Mouse (Mus musculus): ENCODE results near the gene Ptprd. TPM values are rescaled to one million over a fixed set of nuclear protein-coding genes. Genes with fewer than 3 reads are reported as not detected.
"Not testable (repeated sequence)": the region's sequence is repeated elsewhere in the genome, so short reads cannot be mapped to it uniquely, and the experiment has no call there.

Ptprd gene
- total RNA-seq, 2 experiments from 2014 or later = 5.0 to 6.9 TPM

DNA sequence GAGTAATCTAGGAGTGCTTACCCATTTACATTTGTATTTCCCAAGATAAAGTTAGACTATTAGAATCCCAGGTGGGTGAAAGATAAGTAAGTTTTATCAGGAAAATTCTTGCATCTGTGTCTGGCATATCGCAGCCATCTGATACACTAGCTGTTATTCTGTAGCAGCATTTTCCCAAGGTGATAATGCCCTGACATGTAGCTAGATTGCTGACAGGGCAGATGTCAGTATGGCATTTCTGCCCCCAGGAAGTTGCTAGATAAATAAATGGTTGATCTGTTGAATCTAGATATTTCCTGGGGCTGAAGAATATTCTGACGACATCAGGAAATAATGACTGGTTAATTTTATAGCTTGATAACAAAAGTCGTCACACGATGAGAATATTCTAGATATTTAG is 2119.9 kb downstream of the Ptprd start:
- intact Hi-C loops (cut with DNase I) = no loop called here
- no peak for TF ChIP-seq CTCF (IDR thresholded peaks at IDR 0.05)
- no peak overlapping the region for H3K4me3 ChIP-seq
- H3K27ac ChIP-seq = no peak overlapping the region
- DNase-seq = no peak

DNA sequence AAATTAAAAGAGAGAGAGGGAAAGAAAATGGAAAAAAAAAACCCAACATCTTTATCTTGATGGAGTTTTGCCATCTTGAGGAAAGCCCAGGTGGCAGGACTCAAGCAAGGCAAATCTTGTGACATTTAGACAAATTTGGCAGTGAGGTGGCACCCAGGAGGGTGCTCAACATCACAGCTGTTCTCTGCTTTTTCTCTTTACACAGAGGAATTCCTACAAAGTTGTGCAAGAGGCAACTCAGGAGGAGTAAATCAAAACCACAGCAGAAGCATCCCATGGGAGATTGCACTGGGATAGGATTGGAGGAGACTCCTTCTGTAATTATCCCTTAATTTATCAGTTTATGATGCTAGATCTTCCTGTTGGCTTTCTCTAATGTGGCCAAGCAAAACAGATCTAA is 2121.9 kb downstream of the Ptprd start:
- no peak for DNase-seq
- intact Hi-C loops (cut with DNase I) = no loop called here
- TF ChIP-seq CTCF (IDR thresholded peaks at IDR 0.05) = no peak
- Histone ChIP-seq H3K4me3 (no peak overlapping the region), H3K27ac (no peak overlapping the region)

DNA sequence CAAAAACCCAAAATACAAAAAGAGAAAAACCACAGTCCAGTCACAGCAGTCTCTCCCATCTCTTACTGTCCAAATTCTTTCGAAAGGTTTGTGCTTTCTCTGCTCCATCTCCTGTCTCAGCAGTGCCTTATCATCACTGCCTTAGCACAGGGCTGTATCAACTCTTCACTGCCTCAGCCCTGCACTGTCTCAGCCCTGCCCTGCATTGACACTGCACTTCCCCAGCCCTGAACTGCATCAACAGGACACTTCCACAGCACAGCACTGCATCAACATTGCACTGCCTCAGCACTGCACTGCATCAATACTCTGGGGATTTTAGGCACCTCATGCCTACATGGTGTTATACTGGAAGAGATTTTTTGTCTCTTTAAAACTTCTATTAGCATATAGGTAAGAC is 2135.7 kb downstream of the Ptprd start:
- TF ChIP-seq CTCF (IDR thresholded peaks at IDR 0.05) = no peak
- Histone ChIP-seq H3K27ac (no peak overlapping the region), H3K4me3 (no peak overlapping the region)
- intact Hi-C loops (cut with DNase I) = no loop called here
- no peak for DNase-seq

DNA sequence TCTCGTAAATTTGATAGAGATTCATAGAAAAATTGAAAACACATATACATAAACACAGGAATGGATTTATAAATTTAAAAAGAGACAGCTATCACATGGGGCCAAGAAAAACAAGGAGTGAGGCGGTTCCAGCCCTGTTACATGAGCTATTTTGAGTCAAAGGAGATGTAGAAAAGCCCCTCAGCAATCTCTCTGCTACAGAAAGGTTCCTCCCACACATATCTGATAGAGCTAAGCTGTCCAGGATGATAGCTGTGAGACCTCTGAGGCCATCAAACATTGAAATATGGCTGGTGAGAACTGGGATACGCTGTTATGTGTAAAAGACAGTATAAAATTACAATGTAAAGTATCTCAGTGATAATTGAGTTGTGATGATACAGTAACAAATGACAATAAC is 2138.5 kb downstream of the Ptprd start:
- H3K27ac ChIP-seq = no peak overlapping the region
- intact Hi-C loops (cut with DNase I) = no loop called here

DNA sequence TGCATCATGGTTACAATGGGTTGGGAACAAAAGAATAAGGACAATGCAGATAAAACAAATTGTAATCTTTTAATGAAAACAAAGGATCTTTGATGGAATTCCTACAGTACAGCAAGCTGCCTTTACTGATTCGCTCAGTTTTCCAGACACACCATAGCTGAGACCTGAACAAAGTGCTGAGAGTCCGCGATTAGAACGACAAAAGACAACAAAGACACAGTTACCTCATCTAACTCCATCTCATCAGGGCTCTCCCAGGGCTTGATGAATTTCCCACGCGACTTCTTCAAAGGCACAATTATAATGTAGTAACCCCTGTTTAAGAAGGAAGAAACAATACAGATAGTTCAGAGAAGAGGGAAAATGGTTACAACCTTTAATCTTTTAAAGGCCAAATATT is 2140.0 kb downstream of the Ptprd start:
- intact Hi-C loops (cut with DNase I) = no loop called here

More for the DNA sequence above, 2138.5 kb downstream of the Ptprd start:
- DNase-seq = no peak
- no peak overlapping the region for H3K4me3 ChIP-seq
- no peak for TF ChIP-seq CTCF (IDR thresholded peaks at IDR 0.05)

DNA sequence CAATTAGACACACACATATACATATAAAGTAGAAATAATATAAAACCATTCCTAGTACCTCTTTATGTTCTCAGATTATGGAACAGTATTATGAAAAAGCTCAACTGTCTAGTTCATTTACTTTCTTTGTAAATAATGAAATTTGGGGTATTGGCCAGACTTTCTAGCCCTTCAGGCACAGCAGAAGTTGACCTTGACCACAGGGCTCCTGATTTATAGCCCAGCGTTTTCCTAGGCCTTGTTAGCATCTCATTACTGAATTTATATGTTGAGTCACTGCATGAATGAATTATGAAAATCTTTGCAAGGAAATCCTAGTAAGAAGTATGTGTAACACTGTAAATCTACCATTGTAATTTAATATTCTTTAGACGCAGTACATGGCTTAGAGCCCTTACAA is 2154.9 kb downstream of the Ptprd start:
- no peak for DNase-seq
- Histone ChIP-seq H3K27ac (no peak overlapping the region), H3K4me3 (no peak overlapping the region)
- intact Hi-C loops (cut with DNase I) = no loop called here
- no peak for TF ChIP-seq CTCF (IDR thresholded peaks at IDR 0.05)

More for the DNA sequence above, 2140.0 kb downstream of the Ptprd start:
- Histone ChIP-seq H3K27ac (no peak overlapping the region), H3K4me3 (no peak overlapping the region)
- TF ChIP-seq CTCF (IDR thresholded peaks at IDR 0.05) = no peak
- no peak for DNase-seq

DNA sequence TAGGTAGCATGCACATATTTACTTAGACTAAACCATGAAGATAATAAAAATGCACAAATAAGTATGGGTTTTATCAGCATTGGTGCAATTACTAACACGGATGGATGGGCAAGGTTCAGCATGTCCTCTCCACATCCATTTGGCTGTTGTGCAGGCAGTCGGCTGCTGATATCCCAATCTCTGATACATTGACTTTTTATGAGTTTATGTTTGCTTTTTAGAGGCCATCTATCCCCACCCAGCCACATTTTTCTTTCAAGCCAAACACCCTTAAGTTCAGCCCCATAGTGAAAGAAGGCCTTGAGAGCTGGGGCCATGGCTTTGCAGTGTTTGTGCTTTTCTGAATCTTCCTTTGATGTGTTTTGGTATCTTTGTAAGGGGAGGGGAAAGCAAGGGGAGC is 2166.1 kb downstream of the Ptprd start:
- DNase-seq = no peak
- H3K27ac ChIP-seq = no peak overlapping the region
- TF ChIP-seq CTCF (IDR thresholded peaks at IDR 0.05) = no peak
- no peak overlapping the region for H3K4me3 ChIP-seq
- intact Hi-C loops (cut with DNase I) = no loop called here

DNA sequence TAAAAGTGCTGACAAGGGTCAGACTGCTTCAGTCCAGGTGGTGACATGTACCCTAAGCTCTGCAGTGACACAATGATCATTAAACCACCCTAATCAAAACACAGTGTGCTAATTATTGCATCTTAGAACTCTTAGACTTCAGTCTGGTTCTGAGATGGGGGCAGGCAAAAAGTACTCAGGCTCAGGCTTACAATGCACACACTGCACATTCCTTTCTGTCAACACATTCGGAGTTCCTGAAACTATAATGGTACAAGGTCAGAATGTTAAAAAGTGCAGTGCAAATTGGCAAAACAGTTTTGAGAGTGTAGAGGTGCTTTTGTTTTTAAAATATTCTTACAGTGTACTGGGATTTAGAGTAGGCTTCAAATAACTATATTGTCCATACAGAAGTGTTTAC is 2167.0 kb downstream of the Ptprd start:
- DNase-seq = no peak
- intact Hi-C loops (cut with DNase I) = no loop called here
- no peak for TF ChIP-seq CTCF (IDR thresholded peaks at IDR 0.05)
- H3K4me3 ChIP-seq = no peak overlapping the region
- H3K27ac ChIP-seq = no peak overlapping the region

DNA sequence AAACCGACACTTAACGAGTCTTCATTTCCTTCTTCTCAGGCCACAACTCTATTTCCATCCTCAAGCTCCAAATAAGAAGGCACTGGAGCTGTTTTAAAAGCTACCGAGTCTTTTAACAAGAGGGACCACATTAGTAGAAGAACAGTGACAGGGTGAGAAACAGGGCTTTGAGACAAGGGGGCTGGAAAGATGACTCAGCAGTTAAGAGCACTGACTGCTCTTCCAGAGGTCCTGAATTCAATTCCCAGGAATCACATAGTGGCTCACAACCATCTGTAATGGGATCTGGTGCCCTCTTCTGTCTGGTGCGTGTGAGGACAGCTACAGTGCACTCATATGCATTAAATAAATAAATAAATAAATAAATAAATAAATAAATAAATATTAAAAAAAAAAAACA is 2174.6 kb downstream of the Ptprd start:
- DNase-seq; intact Hi-C loops (cut with DNase I); H3K4me3 ChIP-seq; H3K27ac ChIP-seq: not testable (repeated sequence)

DNA sequence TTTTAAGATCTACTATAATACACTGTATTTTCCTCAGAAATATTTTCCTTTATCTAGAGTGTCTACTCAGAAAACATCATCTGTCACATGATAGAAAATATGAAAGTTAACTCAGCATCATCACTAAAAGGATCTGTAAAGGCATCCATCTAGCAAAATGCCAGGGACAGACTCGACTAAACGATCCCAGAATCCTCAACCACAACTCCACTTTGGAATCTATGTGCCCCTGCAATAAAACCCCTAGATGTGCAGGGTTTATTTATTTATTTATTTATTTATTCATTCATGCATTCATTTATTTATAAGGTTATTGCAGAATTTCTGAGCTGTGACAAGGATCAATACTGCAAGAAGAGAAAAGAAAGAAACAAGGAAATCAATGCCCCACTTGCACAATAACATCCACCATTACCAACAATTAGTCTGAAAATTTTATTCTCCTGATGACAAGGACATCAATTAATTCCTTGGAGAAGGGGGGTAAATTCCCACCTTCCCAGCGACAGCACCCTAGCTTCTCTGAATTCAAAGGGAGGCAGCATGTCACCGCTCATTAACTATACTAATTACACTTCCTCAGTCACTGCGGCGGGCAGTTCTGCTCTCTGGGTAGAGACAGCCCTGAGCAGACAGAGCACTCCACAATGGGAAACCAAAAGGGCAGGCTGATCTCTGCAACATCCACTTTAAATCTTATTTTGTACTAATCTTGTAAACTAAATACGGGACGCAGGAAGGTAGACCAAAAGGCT is 2186.0 kb downstream of the Ptprd start:
- no peak for DNase-seq
- Histone ChIP-seq H3K4me3 (no peak overlapping the region), H3K27ac (no peak overlapping the region)
- TF ChIP-seq CTCF (IDR thresholded peaks at IDR 0.05) = no peak
- intact Hi-C loops (cut with DNase I) = no loop called here

DNA sequence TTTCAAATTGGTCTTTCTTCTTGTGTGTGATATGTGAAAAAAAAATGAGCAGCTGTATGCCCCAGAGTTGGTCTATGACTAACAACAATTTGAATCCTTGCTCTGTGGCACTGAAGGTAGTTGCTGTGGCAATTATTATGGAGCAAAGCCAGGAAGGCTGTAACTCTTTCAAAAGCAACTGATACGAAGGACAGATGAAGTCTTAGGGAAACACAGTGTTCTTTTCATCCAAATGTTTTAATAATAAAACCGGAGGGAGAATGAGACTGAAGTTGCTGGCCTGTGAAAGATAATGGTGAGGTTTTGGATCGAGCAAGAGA is 2187.3 kb downstream of the Ptprd start:
- Histone ChIP-seq H3K4me3 (no peak overlapping the region), H3K27ac (no peak overlapping the region)
- TF ChIP-seq CTCF (IDR thresholded peaks at IDR 0.05) = no peak
- intact Hi-C loops (cut with DNase I) = no loop called here
- no peak for DNase-seq

DNA sequence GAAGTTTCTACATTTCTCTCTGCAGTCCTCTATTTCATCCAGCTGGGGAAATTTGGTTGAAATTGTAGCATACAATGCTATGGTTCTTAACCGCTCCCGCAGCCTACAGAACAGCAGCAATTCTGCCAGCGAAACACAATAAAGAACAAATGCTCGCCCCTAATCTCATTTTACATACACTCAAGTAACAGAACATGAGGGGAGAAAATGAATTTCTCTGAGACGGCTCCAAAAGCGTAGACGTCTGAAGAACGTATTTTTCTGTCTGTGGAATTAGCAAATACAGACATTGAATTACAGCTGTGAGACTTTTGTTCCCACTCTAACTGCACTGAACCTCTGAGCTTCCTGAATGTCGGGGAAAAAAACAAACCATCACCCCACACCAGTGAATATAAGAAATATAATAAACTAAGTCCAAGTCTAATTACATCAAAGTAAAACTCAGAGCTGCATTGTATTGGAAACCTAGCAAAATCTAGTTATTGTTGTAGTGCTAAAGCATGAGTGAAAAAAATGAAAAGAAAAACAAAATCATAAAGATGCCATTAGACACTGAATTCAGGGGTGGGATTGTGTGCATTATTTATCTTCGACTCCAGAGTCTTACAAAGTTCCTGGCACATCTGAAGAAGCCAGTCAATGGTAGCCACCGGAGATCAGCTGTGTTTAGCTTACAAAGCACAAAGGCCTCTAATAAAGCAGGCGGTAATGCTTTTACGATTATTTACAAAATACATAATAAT is 2187.8 kb downstream of the Ptprd start:
- intact Hi-C loops (cut with DNase I) = no loop called here
- TF ChIP-seq CTCF (IDR thresholded peaks at IDR 0.05) = no peak
- no peak for DNase-seq
- Histone ChIP-seq H3K4me3 (no peak overlapping the region), H3K27ac (no peak overlapping the region)

DNA sequence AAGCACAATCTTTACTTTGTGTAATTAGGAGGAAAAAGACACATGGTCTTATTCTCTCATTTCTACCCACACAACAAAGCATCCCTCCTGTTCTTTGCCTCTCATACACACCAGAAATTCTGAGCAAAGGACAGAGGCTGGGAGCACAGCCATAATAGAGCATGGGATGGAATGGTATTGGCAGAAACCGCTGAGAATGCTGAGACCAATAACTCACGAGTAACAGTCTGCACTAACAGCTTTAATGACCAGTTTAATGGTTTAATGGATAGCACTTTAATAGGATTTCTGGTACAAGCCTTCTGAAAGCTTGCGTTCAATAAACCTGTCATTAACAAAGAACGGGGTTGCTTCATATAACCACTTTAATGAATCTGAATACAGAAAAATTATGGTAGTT is 2190.1 kb downstream of the Ptprd start:
- intact Hi-C loops (cut with DNase I) = no loop called here
- Histone ChIP-seq H3K4me3 (no peak overlapping the region), H3K27ac (no peak overlapping the region)
- no peak for DNase-seq
- no peak for TF ChIP-seq CTCF (IDR thresholded peaks at IDR 0.05)

DNA sequence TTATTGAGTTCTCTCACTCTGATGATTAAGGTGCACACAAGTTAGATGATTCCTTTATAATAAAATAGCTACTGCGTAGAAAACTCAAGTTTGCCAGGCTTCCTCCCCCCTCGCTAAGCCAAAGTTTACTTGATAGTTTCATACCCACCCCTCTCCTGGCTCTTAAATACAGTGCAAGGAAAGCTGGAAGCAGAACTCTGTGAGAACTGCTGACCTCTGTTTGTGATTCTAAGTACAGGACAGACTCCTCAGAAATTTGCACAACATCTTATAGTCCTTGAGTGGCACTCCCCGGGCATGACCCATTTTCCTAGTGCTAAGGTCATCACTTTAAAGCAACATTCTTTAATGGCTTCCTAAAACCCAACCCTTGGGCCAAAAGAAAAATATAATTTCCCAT is 2196.7 kb downstream of the Ptprd start:
- H3K4me3 ChIP-seq = no peak overlapping the region
- TF ChIP-seq CTCF (IDR thresholded peaks at IDR 0.05) = no peak
- intact Hi-C loops (cut with DNase I) = no loop called here
- H3K27ac ChIP-seq = no peak overlapping the region
- DNase-seq = no peak

Data from gastrocnemius, adult 2 months (tissue).